Mouse (Mus musculus) embryonic facial prominence, embryonic 12.5 days (tissue): ENCODE measurements around the gene Pigw. TPM values are rescaled to one million over a fixed set of nuclear protein-coding genes. Genes with fewer than 3 reads are reported as not detected.
A peak's percentile ranks its signal among the peaks of the same experiment; 100 is the strongest.
"Not testable (repeated sequence)": the region's sequence is repeated elsewhere in the genome, so short reads cannot be mapped to it uniquely, and the experiment has no call there.

Source experiments
- ATAC-seq: fragments of 200-750 bp; cut with Nextera tagmentation; 2 replicates; pipeline ENCODE4 v1.8.0; 2017; ENCODE audit not compliant: insufficient number of reproducible peaks, insufficient read depth, low FRiP score, low TSS enrichment
- H3K27ac ChIP-seq: fragments of 300-500 bp; sonication (generic); 2 replicates; pipeline ENCODE4 v1.5.1; 2016; ENCODE audit warnings: mild to moderate bottlenecking
- H3K27me3 ChIP-seq: fragments of 300-500 bp; sonication (generic); 2 replicates; pipeline ENCODE4 v1.6.1; 2016; ENCODE audit warnings: mild to moderate bottlenecking, moderate library complexity
- H3K36me3 ChIP-seq: fragments of 300-500 bp; sonication (generic); 2 replicates; pipeline ENCODE4 v1.6.1; 2016; ENCODE audit warnings: mild to moderate bottlenecking
- H3K4me1 ChIP-seq: fragments of 300-500 bp; sonication (generic); 2 replicates; pipeline ENCODE4 v1.6.1; 2016
- H3K4me2 ChIP-seq: fragments of 300-500 bp; sonication (generic); replicated peaks from 2 replicates; pipeline ENCODE4 v1.6.1; 2016; ENCODE audit warnings: mild to moderate bottlenecking, moderate library complexity
- H3K4me3 ChIP-seq: fragments of 300-500 bp; sonication (generic); 2 replicates; pipeline ENCODE4 v1.5.1; 2016; ENCODE audit warnings: mild to moderate bottlenecking
- H3K9ac ChIP-seq: fragments of 300-500 bp; sonication (generic); 2 replicates; pipeline ENCODE4 v1.6.1; 2016; ENCODE audit warnings: mild to moderate bottlenecking, moderate library complexity
- H3K9me3 ChIP-seq: fragments of 300-500 bp; sonication (generic); 2 replicates; pipeline ENCODE4 v1.6.1; 2016; ENCODE audit warnings: mild to moderate bottlenecking, moderate library complexity
- WGBS: fragments of 180-500 bp; shearing (Covaris S2); methylation state at CpG from one replicate; pipeline ENCODE4 v1.1.7; 2016; 5-methylcytosine and 5-hydroxymethylcytosine counted together
- polyA plus RNA-seq: library from polyadenylated mRNA; unstranded; fragments of >200 nt; fragmentation: Nextera tagmentation; extraction: Ambion mirVana; gene quantifications from 2 replicates; pipeline ENCODE4 v1.2.1, GENCODE M21; 2016

Pigw gene
- polyA plus RNA-seq, 1 experiment from 2014 or later, result 2.6 TPM

DNA sequence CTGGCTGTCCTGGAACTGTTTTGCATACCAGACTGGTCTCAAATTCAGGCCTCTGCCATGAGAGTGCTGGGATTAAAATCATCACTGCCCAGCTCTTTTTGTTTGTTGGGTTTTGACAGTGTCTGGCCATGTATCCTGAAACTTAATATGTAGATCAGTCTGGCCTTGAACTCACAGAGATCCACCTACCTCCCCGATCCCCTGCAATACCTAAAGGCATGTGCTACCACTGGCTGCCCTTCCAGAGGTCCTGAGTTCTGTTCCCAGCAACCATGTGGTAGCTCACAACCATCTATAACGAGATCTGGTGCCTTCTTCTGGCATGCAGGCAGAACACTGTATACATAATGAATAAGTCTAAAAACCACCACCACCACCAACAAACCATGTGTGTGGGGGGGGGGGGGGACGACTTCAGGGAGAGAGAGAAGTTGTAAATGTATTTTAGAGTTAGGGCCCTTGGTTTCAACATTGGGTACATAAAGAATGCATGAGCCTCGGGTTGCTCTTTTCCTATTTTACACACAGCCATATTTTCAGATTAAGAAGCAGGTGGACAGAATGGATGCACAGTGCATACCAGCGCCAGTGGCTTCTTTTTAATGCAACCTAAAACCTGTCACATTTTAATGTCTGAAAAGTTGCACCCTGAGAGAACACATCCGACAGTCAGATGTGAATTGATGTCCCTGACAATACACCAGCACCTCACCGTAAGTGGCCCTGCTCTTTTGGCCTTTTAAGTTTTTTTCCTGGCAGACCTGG lies 896 bp downstream of the Pigw start:
- peak overlapping the region; percentile 91 for H3K4me2 ChIP-seq
- ATAC-seq, result no peak

DNA sequence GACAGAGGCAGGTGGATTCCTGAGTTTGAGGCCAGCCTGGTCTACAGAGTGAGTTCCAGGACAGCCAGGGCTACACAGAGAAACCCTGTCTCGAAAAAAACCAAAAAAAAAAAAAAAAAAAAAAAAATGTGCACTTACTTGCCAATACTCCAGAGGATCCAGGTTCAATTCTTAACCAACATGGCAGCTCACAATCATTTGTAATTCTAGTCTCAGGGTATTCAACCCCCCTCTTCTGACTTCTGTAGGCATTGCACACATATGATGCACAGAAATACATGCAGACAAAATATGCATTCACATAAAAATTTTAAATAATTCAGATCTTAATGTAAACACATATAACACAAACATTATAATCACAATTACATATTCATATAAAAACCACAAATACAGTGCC lies 4.1 kb downstream of the Pigw start:
- not testable (repeated sequence) for H3K27me3 ChIP-seq, H3K4me2 ChIP-seq, H3K4me3 ChIP-seq, H3K9ac ChIP-seq, H3K9me3 ChIP-seq, H3K27ac ChIP-seq, H3K36me3 ChIP-seq, ATAC-seq
- H3K4me1 ChIP-seq, result peaks cover 12% of the 10 kb centered on the region
- WGBS, result 57% methylated on average over 1 of the region's 1 CpGs

More for the DNA sequence above, 896 bp downstream of the Pigw start:
- H3K27me3 ChIP-seq, result no peaks in the 10 kb centered on the region
- peak overlapping the region; percentile 86 for H3K4me3 ChIP-seq
- no peaks in the 10 kb centered on the region for H3K9me3 ChIP-seq
- H3K4me1 ChIP-seq, result peaks cover 14% of the 10 kb centered on the region
- 24% methylated on average over 7 of the region's 7 CpGs for WGBS
- peak overlapping the region; percentile 94 for H3K27ac ChIP-seq
- H3K9ac ChIP-seq, result peak overlapping the region; percentile 82
- H3K36me3 ChIP-seq, result peaks cover 12% of the 10 kb centered on the region

DNA sequence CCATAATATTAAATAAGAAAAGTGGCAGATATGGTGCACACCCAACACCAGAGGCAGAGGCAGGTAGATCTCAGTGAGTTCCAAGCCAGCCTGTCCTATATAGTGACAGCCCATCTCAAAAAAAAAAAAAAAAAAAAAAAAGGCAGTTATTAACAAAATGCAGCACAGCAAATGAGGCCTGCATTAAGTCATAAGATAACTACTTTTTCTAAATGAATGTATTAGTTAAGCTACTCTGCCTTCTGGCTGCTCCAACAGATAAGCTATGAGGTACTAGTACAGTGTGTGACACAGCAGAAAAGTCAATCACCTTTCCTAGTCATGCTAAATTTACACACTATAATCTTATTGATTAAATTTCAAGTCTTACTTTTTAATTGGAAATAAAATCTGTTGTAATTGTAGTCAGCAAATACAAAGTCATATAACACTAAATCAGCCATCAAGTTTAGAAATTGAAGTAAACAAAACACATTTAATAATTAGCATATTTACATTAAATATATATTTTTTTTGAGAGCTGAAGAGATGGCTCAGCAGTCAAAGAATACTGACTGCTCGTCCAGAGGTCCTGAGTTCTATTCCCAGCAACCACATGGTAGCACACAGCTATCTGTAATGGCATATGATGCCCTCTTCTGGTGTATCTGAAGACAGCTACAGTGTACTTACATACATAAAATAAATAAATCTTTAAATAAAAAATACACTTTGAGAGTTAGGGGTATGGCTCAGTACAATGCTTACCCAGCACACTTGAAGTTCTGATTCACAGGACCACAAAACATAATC lies 6.8 kb downstream of the Pigw start:
- H3K4me3 ChIP-seq, result no peak overlapping the region
- no peak for ATAC-seq
- no peaks in the 10 kb centered on the region for H3K27me3 ChIP-seq
- no peak overlapping the region for H3K27ac ChIP-seq
- no peak overlapping the region for H3K4me2 ChIP-seq
- H3K4me1 ChIP-seq, result peaks cover 9% of the 10 kb centered on the region; the same call in 1 of the 2 replicates
- no peak overlapping the region for H3K9ac ChIP-seq
- WGBS, result 80% methylated on average over 1 of the region's 1 CpGs
- no peaks in the 10 kb centered on the region for H3K36me3 ChIP-seq
- H3K9me3 ChIP-seq, result no peaks in the 10 kb centered on the region

DNA sequence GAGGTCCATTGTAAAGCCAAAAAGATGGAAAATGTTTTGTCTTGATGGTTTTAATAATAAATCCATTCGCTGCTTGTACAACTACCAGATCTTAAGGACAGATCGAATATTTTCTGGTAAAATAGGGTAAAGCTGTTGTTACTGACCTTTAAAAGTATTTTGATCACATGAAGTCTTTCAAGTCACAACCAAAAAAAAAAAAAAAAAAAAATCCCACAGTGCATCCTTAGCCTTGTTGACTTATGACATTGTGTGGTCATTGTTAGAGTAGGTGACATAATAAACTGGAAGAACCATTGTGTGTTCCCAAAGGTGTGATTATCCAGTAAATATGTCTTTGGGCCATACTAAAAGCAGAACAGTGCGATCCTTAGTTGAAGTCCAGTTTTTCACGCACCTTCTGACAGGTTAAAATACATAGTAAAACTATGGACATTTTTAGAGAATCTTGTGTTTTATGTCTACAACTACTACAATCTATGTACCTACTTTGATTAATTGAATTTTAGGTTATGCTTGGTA lies 8.5 kb downstream of the Pigw start:
- Histone ChIP-seq H3K4me3 (peak overlapping the region; percentile 93), H3K27ac (peak overlapping the region; percentile 94)
- no peak for ATAC-seq

DNA sequence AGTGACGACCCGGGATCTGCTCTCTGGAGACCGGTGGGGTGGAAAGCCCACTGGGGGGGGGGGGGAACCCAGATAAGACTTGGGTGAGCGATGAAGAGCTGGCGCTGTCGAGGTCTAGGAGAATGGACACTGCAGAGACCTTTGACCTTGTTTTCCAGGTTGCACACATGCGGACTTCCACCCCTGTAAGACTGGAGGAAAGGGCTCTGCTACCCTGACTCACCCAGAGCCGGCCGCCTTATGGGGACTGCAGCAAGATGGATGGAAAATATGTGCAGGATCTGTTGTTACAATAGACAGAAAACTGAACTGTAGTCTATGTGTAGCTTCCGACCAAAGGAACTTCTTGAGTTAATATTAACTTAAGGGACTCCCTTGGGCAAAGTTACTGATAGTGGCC lies 9.0 kb downstream of the Pigw start:
- Histone ChIP-seq H3K9me3 (no peaks in the 10 kb centered on the region), H3K4me2 (peak overlapping the region; percentile 72), H3K27ac (peak overlapping the region; percentile 94), H3K27me3 (no peaks in the 10 kb centered on the region), H3K9ac (peak overlapping the region; percentile 92), H3K4me1 (peaks cover 16% of the 10 kb centered on the region), H3K36me3 (no peaks in the 10 kb centered on the region), H3K4me3 (peak overlapping the region; percentile 93)
- ATAC-seq, result 0 out of 2 replicates have a peak, but pooled peaks have one; percentile 6
- WGBS, result under 1% methylated on average over 10 of the region's 10 CpGs

More for the DNA sequence above, 8.5 kb downstream of the Pigw start:
- Histone ChIP-seq H3K4me1 (peaks cover 16% of the 10 kb centered on the region), H3K36me3 (no peaks in the 10 kb centered on the region), H3K27me3 (no peaks in the 10 kb centered on the region), H3K4me2 (peak overlapping the region; percentile 72), H3K9me3 (no peaks in the 10 kb centered on the region), H3K9ac (peak overlapping the region; percentile 92)
- WGBS, result 73% methylated on average over 4 of the region's 4 CpGs

DNA sequence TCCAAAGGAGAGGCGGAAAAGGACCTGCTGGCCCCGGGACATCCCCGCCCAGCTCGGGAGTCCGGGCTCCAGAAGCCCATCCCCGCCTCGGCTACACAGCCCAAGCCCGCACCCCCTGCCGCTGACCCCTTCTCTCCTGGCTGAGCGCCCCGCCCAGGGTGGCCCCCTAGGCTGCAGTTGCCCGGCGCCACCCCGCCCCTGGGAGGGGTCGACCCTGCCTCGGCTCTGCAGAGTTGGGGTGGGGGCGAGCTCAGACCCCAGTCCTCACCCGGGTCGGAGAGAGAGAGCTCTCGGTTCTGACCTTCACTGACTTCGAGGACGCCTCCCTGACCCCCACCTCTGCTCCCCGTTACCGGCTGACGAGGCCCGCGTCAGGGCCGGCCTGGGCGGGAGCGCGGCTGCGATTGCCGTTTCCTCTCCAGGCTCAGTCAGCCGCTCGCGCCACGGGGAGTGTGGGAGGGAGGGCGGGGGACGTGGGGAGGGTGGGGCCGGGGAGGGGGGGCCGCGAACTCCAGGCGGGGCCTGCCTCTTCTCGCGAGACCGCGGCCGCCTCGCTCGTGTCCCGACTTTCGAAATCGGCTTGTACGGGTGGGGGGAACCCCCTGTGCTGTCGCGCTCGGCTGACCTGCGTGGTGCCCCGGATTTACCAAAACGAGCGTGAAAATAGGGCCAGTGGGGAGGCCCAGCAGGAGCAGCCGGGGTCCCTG lies 9.6 kb downstream of the Pigw start, which contains the start of gene Ggnbp2:
TSS of gene Ggnbp2 (minus strand) at position 481 of the 707 bp plus-strand sequence.
- Histone ChIP-seq H3K27me3 (no peaks in the 10 kb centered on the region), H3K4me3 (peak within 1 kb of the TSS; percentile 93), H3K27ac (peak within 1 kb of the TSS; percentile 94), H3K36me3 (no peaks in the 10 kb centered on the region), H3K9me3 (no peaks in the 10 kb centered on the region), H3K9ac (peak within 1 kb of the TSS; percentile 93), H3K4me2 (peak within 1 kb of the TSS; percentile 72), H3K4me1 (peaks cover 16% of the 10 kb centered on the region)
- WGBS, result under 1% methylated on average over 45 of the region's 62 CpGs
- peak; percentile 88 for ATAC-seq

DNA sequence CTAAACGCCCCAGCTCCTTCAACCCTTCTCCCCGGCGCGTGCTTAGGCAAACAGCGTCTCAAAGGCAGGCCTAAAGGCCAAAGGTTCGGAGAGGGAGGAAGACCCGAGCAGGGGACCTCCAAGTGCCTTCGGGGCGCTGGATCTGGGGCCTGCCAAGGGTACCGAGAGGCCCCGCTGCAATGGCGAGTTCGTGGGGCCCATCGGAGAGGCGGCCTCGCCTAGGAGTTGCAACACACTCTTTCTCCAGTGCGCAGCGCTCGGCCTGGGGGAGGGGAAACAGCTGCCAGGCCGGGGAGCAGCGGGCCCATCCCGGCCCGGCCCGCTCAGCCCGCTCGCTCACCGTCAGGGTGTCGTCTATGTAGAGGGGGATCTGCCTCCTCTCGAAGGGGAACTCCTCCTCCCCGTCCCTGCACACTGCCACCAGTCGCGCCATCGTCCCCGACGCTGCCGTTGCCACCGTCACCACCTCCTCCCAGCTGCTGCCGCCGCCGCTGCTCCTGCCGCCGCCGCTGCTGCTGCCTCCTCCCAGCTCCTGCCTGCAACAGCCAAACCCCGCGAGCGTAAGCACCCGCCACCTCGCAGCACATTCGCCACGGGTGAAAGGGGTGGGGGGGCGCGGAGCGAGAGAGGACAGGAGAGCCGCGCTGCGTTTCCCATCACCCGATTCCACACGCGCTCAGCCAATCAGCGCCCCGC lies 10.4 kb downstream of the Pigw start:
- Histone ChIP-seq H3K9ac (peak overlapping the region; percentile 93), H3K4me3 (peak overlapping the region; percentile 93), H3K27me3 (no peaks in the 10 kb centered on the region), H3K36me3 (no peaks in the 10 kb centered on the region), H3K9me3 (no peaks in the 10 kb centered on the region), H3K4me2 (peak overlapping the region; percentile 72), H3K4me1 (peaks cover 16% of the 10 kb centered on the region), H3K27ac (peak overlapping the region; percentile 94)
- ATAC-seq, result peak; percentile 87
- under 1% methylated on average over 61 of the region's 61 CpGs for WGBS

DNA sequence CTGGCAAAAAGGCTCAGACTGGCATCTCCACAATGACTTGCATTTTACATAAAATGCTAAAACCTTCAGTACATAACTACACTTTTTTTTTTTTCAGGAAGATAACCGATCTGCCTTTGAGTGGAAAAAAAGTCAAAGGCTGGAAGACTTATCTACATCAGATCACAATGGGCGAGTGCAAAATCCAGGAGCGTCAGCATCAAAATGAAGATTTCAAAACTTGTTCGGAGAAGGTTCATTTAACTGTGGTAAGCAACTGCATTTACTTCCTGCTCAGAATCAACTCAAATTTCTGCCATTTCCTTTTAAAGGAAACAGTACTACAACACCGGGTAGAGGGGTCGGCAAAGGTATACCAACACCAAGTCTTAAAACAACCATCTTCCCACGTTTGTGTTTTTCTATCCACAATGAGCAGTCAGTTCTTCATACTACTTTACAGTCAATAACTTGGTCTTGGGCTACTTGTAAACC lies 11.3 kb downstream of the Pigw start:
- Histone ChIP-seq H3K27ac (0 out of 2 replicates have a peak overlapping the region, but pooled peaks have one; percentile 94), H3K9me3 (no peaks in the 10 kb centered on the region), H3K4me2 (peak overlapping the region; percentile 72), H3K27me3 (no peaks in the 10 kb centered on the region), H3K36me3 (no peaks in the 10 kb centered on the region), H3K4me3 (peak overlapping the region; percentile 93), H3K4me1 (peaks cover 16% of the 10 kb centered on the region), H3K9ac (peak overlapping the region; percentile 93)
- no peak for ATAC-seq
- 14% methylated on average over 7 of the region's 7 CpGs for WGBS

DNA sequence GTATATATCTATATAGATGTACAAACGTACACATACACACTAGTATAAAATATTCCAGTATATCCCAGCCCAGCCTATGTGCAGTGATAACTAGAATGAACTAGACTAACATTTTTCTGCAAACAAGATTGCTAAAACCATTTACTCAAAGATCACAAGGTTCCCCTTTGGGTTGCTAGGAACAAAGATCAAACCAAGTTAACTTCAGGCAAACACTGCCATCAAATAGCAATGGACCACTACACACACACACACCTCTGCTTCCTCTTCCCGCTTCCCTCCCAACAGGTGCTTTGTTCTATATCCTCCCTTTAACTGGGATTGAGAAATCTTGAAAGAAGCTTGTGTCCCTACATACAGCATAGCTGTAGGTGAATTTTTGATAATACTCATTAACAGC lies 12.5 kb downstream of the Pigw start:
- H3K4me2 ChIP-seq, result no peak overlapping the region
- 92% methylated on average over 2 of the region's 2 CpGs for WGBS
- ATAC-seq, result no peak

DNA sequence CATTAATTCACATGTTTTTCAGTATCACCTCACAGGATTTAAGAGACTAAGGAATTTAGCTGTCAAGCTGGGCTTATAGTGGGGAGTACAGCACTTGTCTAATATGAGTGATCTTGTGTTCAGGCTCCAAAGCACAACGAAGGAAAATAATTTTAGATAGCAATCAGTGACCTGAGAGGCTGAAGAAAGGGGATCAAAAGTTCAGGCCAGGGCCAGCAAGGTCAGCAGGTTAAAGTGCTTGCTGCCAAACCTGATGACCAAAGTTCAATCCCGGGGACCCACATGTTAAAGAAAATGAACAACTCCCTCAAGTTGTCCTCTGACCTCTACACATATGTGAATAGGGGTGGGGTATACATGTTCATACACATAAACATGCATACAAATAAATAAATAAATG lies 14.8 kb downstream of the Pigw start:
- H3K9ac ChIP-seq, result no peak overlapping the region
- H3K4me1 ChIP-seq, result peaks cover 13% of the 10 kb centered on the region
- H3K27ac ChIP-seq, result no peak overlapping the region
- H3K4me2 ChIP-seq, result no peak overlapping the region
- 54% methylated on average over 2 of the region's 2 CpGs for WGBS
- no peak overlapping the region for H3K4me3 ChIP-seq
- H3K27me3 ChIP-seq, result no peaks in the 10 kb centered on the region
- H3K9me3 ChIP-seq, result no peaks in the 10 kb centered on the region
- ATAC-seq, result no peak
- H3K36me3 ChIP-seq, result peaks cover 3% of the 10 kb centered on the region; the same call in 1 of the 2 replicates

More for the DNA sequence above, 12.5 kb downstream of the Pigw start:
- H3K36me3 ChIP-seq, result no peaks in the 10 kb centered on the region
- H3K4me3 ChIP-seq, result no peak overlapping the region
- no peaks in the 10 kb centered on the region for H3K27me3 ChIP-seq
- H3K27ac ChIP-seq, result no peak overlapping the region
- no peak overlapping the region; the same call in 1 of the 2 replicates for H3K9ac ChIP-seq
- H3K4me1 ChIP-seq, result peaks cover 16% of the 10 kb centered on the region
- H3K9me3 ChIP-seq, result no peaks in the 10 kb centered on the region
